Mouse (Mus musculus) CH12.LX (cell line): ENCODE results near the gene Slc25a26. TPM values are rescaled to one million over a fixed set of nuclear protein-coding genes. Genes with fewer than 3 reads are reported as not detected.

Experiments
- DNase-seq: peaks from one replicate; pipeline ENCODE4 v3.0.0-alpha.2; 2013; ENCODE audit errors: extremely low read depth
- H3K27ac ChIP-seq: 2 replicates; pipeline ENCODE4 v1.5.1; 2012; ENCODE audit warnings: low read depth, mild to moderate bottlenecking, control low read depth, moderate library complexity; ENCODE audit not compliant: insufficient read depth
- H3K27me3 ChIP-seq: replicated peaks from 2 replicates; pipeline ENCODE3; 2012; ENCODE audit warnings: inconsistent platforms
- H3K36me3 ChIP-seq, 2 experiments: replicated peaks in 1 of 2; 2 replicates each; pipeline versions ENCODE3 to v1.6.1; 2012; ENCODE audit warnings: inconsistent platforms in 1 of 2, low read length in 1 of 2, mild to moderate bottlenecking in 1 of 2, mixed read lengths in 1 of 2, moderate library complexity in 1 of 2; ENCODE audit not compliant: control insufficient read depth in 1 of 2, insufficient read depth in 1 of 2
- H3K4me1 ChIP-seq, 2 experiments: 2 replicates each; pipeline ENCODE4 v1.6.1; 2012; ENCODE audit warnings: inconsistent platforms in 1 of 2, moderate library complexity in 1 of 2; ENCODE audit not compliant: insufficient read depth in 2 of 2, control insufficient read depth in 1 of 2
- H3K4me2 ChIP-seq: 2 replicates; pipeline ENCODE4 v1.6.1; 2012; ENCODE audit warnings: low read depth, mild to moderate bottlenecking, control low read depth; ENCODE audit not compliant: poor library complexity, insufficient read depth, severe bottlenecking
- H3K4me3 ChIP-seq, 3 experiments: fragments of 150-350 bp in 1 of 3; sonication (generic) in 1 of 3; replicated peaks in 1 of 3; 2 replicates each; pipeline versions ENCODE3 to v1.5.1; 2011 to 2012; ENCODE audit warnings: low read depth in 2 of 3, low read length in 2 of 3, mild to moderate bottlenecking in 2 of 3, moderate library complexity in 2 of 3, control low read depth in 1 of 3, improper control_type of control experiment in 1 of 3, inconsistent platforms in 1 of 3, mixed read lengths in 1 of 3; ENCODE audit not compliant: poor library complexity in 1 of 3
- H3K79me2 ChIP-seq: replicated peaks from 2 replicates; pipeline ENCODE4 v1.6.1; 2012; ENCODE audit warnings: mild to moderate bottlenecking, moderate library complexity; ENCODE audit not compliant: control insufficient read depth, poor library complexity, insufficient read depth, severe bottlenecking; ENCODE audit errors: extremely low read depth
- H3K9ac ChIP-seq: 2 replicates; pipeline ENCODE4 v1.6.1; 2012; ENCODE audit warnings: low read depth, mild to moderate bottlenecking, control low read depth, moderate library complexity; ENCODE audit not compliant: insufficient read depth
- H3K9me3 ChIP-seq: replicated peaks from 2 replicates; pipeline ENCODE3; 2012; ENCODE audit warnings: low read length, inconsistent platforms, mixed read lengths
- CHD1 ChIP-seq: IDR thresholded peaks from 2 replicates; pipeline ENCODE4 v1.6.1; 2012; ENCODE audit warnings: low read depth, low read length, improper control_type of control experiment, inconsistent platforms
- CTCF ChIP-seq, 2 experiments: IDR thresholded peaks in 1 of 2; conservative IDR thresholded peaks in 1 of 2; 2 replicates each; pipeline ENCODE4 v1.5.1; 2011 to 2012; ENCODE audit warnings: low read depth in 2 of 2, low read length in 2 of 2, improper control_type of control experiment in 1 of 2, inconsistent platforms in 1 of 2, mild to moderate bottlenecking in 1 of 2, moderate library complexity in 1 of 2
- E2F4 ChIP-seq: IDR thresholded peaks from 2 replicates; pipeline ENCODE4 v1.6.1; 2011; ENCODE audit warnings: low read depth, low read length, improper control_type of control experiment; ENCODE audit not compliant: insufficient replicate concordance
- ELF1 ChIP-seq: IDR thresholded peaks from 2 replicates; pipeline ENCODE4 v1.6.1; 2014; ENCODE audit warnings: low read depth, mild to moderate bottlenecking, inconsistent platforms, low read length, improper control_type of control experiment
- ETS1 ChIP-seq: conservative IDR thresholded peaks from 2 replicates; pipeline ENCODE4 v1.6.1; 2012; ENCODE audit warnings: low read depth, mild to moderate bottlenecking, inconsistent platforms, low read length, improper control_type of control experiment, moderate library complexity
- GABPA ChIP-seq: IDR thresholded peaks from 2 replicates; pipeline ENCODE4 v1.6.1; 2012; ENCODE audit warnings: low read depth, low read length, improper control_type of control experiment, inconsistent platforms; ENCODE audit not compliant: insufficient replicate concordance
- IRF4 ChIP-seq: IDR thresholded peaks from 2 replicates; pipeline ENCODE4 v1.6.1; 2014; ENCODE audit warnings: low read depth, mild to moderate bottlenecking, inconsistent platforms, low read length, improper control_type of control experiment
- JUND ChIP-seq: conservative IDR thresholded peaks from 2 replicates; pipeline ENCODE4 v1.6.1; 2011; ENCODE audit warnings: low read depth, low read length, improper control_type of control experiment
- MAFK ChIP-seq: IDR thresholded peaks from 2 replicates; pipeline ENCODE4 v1.6.1; 2011; ENCODE audit warnings: low read length, improper control_type of control experiment; ENCODE audit not compliant: insufficient replicate concordance
- MAZ ChIP-seq: IDR thresholded peaks from 2 replicates; pipeline ENCODE4 v1.6.1; 2012; ENCODE audit warnings: low read depth, mild to moderate bottlenecking, inconsistent platforms, low read length, improper control_type of control experiment, moderate library complexity
- MEF2A ChIP-seq: IDR thresholded peaks from 2 replicates; pipeline ENCODE4 v1.6.1; 2014; ENCODE audit warnings: low read depth, mild to moderate bottlenecking, inconsistent platforms, low read length, improper control_type of control experiment, borderline replicate concordance
- MXI1 ChIP-seq: IDR thresholded peaks from 2 replicates; pipeline ENCODE4 v1.6.1; 2011; ENCODE audit warnings: mild to moderate bottlenecking, low read depth, low read length, improper control_type of control experiment
- MYC ChIP-seq: IDR thresholded peaks from 2 replicates; pipeline ENCODE4 v1.6.1; 2011; ENCODE audit warnings: low read depth, mild to moderate bottlenecking, improper control_type of control experiment, low read length
- NELFE ChIP-seq: IDR thresholded peaks from 2 replicates; pipeline ENCODE4 v1.6.1; 2011; ENCODE audit warnings: low read depth, low read length, improper control_type of control experiment
- PAX5 ChIP-seq: IDR thresholded peaks from 2 replicates; pipeline ENCODE4 v1.6.1; 2012; ENCODE audit warnings: low read length, inconsistent platforms, mixed read lengths
- POLR2AphosphoS2 ChIP-seq: IDR thresholded peaks from 2 replicates; pipeline ENCODE4 v1.6.1; 2011; ENCODE audit warnings: low read depth, low read length, improper control_type of control experiment
- RAD21 ChIP-seq: IDR thresholded peaks from 2 replicates; pipeline ENCODE4 v1.6.1; 2011; ENCODE audit warnings: low read depth, mild to moderate bottlenecking, low read length, improper control_type of control experiment, moderate library complexity
- RCOR1 ChIP-seq: conservative IDR thresholded peaks from 2 replicates; pipeline ENCODE4 v1.6.1; 2012; ENCODE audit warnings: low read depth, mild to moderate bottlenecking, inconsistent platforms, low read length, improper control_type of control experiment
- SMC3 ChIP-seq: IDR thresholded peaks from 2 replicates; pipeline ENCODE4 v1.6.1; 2011; ENCODE audit warnings: low read depth, low read length, improper control_type of control experiment
- TCF12 ChIP-seq: IDR thresholded peaks from 2 replicates; pipeline ENCODE4 v1.6.1; 2014; ENCODE audit warnings: low read depth, mild to moderate bottlenecking, inconsistent platforms, low read length, improper control_type of control experiment
- ZC3H11A ChIP-seq: IDR thresholded peaks from 2 replicates; pipeline ENCODE4 v1.6.1; 2012; ENCODE audit warnings: low read depth, mild to moderate bottlenecking, inconsistent platforms, low read length, improper control_type of control experiment
- ZKSCAN1 ChIP-seq: IDR thresholded peaks from 2 replicates; pipeline ENCODE4 v1.6.1; 2012; ENCODE audit warnings: low read depth, inconsistent platforms, low read length, improper control_type of control experiment, borderline replicate concordance
- ZNF384 ChIP-seq: IDR thresholded peaks from 2 replicates; pipeline ENCODE4 v1.6.1; 2012; ENCODE audit warnings: low read depth, low read length, improper control_type of control experiment, inconsistent platforms
- dilution Hi-C: fragments of 300-500 bp; cut with MboI; formaldehyde crosslinking; loops from 2 replicates; pipeline ENCODE4 v1.14.3; 2020; ENCODE audit warnings: low sequenced_read_pairs; ENCODE audit not compliant: extremely low pct_unique_long_range_greater_than_20kb, extremely low pct_ligation_motif_present
- in situ Hi-C: fragments of 300-500 bp; cut with MboI; formaldehyde crosslinking; loops from 3 replicates; pipeline ENCODE4 v1.14.3; 2019; ENCODE audit warnings: low sequenced_read_pairs, low pct_ligation_motif_present, low pct_unique_long_range_greater_than_20kb, mixed read lengths
- polyA plus RNA-seq: library from polyadenylated mRNA; unstranded; fragments of >175 nt; gene quantifications from 2 replicates; pipeline ENCODE4 v1.2.1, GENCODE M21; 2012; ENCODE audit warnings: low read depth; ENCODE audit not compliant: insufficient read length
- total RNA-seq, 2 experiments: library from RNA; depleted of rRNA; stranded (reverse); fragments of 300-350 nt in 1 of 2; fragments of >200 nt in 1 of 2; gene quantifications; 2 replicates each; pipeline ENCODE4 v1.2.3; 2012 to 2014

Slc25a26 gene
- total and polyA plus RNA-seq, 3 experiments: 5.5 to 9.9 (median 5.9) TPM

DNA sequence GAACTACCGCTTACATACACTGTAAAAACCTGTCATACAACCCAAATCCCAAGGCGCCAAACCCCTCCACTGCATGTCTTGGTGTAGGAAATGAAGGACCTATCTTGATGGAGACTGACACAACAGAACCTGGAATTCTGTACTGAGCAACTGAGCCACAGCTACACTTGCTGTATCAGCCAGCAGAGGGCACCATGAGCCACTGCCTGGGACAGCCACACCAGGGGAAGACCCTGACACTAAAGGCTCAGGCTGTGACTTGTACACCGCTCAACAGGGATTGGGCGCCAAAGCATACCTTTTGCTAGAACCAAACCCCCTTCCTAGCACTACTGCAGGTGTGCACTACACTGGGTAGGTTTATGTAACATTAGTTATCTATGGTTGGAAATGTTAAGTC is 122.9 kb downstream of the Slc25a26 start (continued):
- TF ChIP-seq MXI1 (no peak), MYC (no peak)
- TF ChIP-seq, all 38 proteins: peak for 3

DNA sequence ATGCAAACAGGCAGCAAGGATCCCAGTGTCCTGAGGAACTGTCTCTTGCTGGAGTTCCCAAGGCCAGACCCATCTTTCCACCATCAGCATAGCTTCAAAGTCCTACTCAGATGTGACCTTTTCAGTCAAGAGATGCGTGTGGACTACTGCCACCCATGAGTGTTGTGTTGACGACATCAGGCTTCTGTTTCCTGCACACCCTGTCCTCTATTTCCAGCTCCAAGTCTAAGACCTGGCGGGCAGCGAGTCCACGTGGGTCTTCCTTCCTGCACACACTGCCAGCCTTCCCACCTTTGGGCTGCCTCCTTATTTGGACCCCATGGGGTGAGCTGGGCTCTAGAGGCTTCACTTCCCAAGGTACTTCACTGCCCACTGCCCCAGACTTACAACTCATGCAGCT is 124.4 kb downstream of the Slc25a26 start:
- no peak for DNase-seq
- Histone ChIP-seq H3K4me3 (no peak overlapping the region), H3K4me1 (no peaks in the 10 kb centered on the region), H3K27me3 (no peaks in the 10 kb centered on the region), H3K9ac (no peak overlapping the region), H3K36me3 (no peaks in the 10 kb centered on the region), H3K9me3 (no peaks in the 10 kb centered on the region), H3K4me2 (no peak overlapping the region)
- TF ChIP-seq ZNF384 (no peak), SMC3 (no peak), ETS1 (no peak), MAFK (no peak), ELF1 (no peak), CTCF (conservative IDR thresholded peaks at IDR 0.05 in 1 of 2, IDR thresholded peaks at IDR 0.05 in 1 of 2; ENCODE audit: low read depth in 2 of 2, low read length in 2 of 2) (no peak), ZKSCAN1 (no peak), NELFE (no peak), IRF4 (no peak), CHD1 (no peak), MAZ (no peak), MEF2A (no peak), POLR2AphosphoS2 (no peak), RCOR1 (no peak), PAX5 (no peak), TCF12 (no peak), RAD21 (no peak), MYC (no peak)
- TF ChIP-seq, all 38 proteins: peak for 0
- dilution Hi-C loops (no loop called here), in situ Hi-C loops (no loop called here)
- Histone ChIP-seq H3K27ac (no peak overlapping the region), H3K79me2 (no peaks in the 10 kb centered on the region)

DNA sequence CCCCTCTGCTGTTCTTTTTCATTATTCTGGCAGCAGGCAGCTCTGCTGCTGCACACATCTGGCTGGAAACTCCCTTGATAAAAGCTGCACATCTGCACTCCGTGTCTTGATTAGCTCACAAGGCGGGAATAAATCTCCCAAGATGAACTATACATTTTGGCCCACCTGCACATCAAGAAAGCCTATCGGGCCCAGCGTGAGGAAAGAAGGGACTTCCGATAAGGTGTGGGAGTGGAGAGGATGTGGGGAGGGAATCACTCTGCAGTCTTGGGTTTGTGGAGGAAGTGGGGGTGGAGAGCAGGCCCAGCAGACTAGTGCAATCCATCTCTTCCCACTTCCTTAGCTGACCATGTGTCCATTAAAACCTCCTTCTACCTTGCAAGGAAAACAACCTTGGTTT is 125.8 kb downstream of the Slc25a26 start:
- no peak overlapping the region for H3K4me2 ChIP-seq
- no peak for TF ChIP-seq POLR2AphosphoS2
- no peak for TF ChIP-seq E2F4
- TF ChIP-seq CHD1: no peak
- no peak for TF ChIP-seq TCF12
- no peak for TF ChIP-seq GABPA
- TF ChIP-seq JUND: no peak
- no peak for TF ChIP-seq ZC3H11A
- no peak overlapping the region for H3K9ac ChIP-seq
- H3K79me2 ChIP-seq: no peaks in the 10 kb centered on the region
- no peak for DNase-seq
- H3K4me1 ChIP-seq: no peaks in the 10 kb centered on the region
- H3K4me3 ChIP-seq: no peak overlapping the region
- in situ Hi-C loops (no loop called here), dilution Hi-C loops (no loop called here)
- no peaks in the 10 kb centered on the region for H3K9me3 ChIP-seq
- H3K27ac ChIP-seq: no peak overlapping the region
- H3K36me3 ChIP-seq: no peaks in the 10 kb centered on the region
- no peaks in the 10 kb centered on the region for H3K27me3 ChIP-seq
